Mouse (Mus musculus) urinary bladder, adult 2 months (tissue): ENCODE data around the gene Opcml. TPM values are rescaled to one million over a fixed set of nuclear protein-coding genes. Genes with fewer than 3 reads are reported as not detected.

Experiments
- DNase-seq: peaks from one replicate; pipeline ENCODE4 v3.0.0; 2022; ENCODE audit warnings: low spot score
- polyA plus RNA-seq: library from polyadenylated mRNA; depleted of rRNA; stranded (reverse); fragments of >200 nt; gene quantifications from 2 replicates; pipeline ENCODE4 v1.2.3, GENCODE M21; 2012

Opcml gene
- polyA plus RNA-seq, 1 experiment = 1.4 TPM

DNA sequence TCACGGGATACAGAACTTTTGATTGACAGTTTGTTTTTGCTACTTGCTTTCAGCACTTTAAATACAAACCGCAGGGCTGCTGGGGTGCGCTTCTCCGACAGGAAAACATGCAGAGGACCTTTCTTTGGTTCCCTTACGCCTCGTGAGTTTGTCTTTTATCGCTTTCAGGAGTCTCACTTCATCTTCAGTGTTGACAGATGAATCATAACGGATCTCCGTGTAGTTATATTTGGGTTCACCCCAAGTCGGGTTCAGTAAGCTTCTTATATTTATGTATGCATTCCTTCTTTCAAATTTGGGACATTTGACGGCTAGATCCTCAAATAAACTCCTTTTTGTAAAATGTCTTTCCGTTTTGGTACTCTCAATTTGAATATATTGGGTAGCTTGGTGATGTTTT, 632.8 kb downstream of the Opcml start:
- no peak for DNase-seq

- DNase-seq = no peak
These were observed 641.6 kb downstream of the Opcml start for GRCm38 (mm10) chr9:28432159-28432558.

DNA sequence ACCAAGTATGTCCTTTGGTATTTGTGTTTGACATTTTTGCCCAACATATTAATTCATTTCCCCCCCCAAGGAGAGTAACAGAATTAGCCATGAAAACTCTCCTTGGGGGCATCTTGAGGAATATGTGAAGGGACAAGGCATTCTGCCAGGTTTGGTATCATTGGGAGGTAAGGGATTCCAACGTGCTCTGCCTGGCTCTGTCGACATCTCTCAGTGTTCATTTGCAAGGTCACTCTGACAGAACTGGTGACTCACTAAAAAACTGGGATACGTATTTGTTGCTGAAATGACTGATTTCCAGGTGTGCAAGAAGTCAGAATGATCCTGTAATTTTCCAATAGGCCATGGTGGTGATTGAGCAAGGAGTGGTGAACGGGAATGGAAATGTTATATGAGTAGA, 648.2 kb downstream of the Opcml start:
- no peak for DNase-seq

DNA sequence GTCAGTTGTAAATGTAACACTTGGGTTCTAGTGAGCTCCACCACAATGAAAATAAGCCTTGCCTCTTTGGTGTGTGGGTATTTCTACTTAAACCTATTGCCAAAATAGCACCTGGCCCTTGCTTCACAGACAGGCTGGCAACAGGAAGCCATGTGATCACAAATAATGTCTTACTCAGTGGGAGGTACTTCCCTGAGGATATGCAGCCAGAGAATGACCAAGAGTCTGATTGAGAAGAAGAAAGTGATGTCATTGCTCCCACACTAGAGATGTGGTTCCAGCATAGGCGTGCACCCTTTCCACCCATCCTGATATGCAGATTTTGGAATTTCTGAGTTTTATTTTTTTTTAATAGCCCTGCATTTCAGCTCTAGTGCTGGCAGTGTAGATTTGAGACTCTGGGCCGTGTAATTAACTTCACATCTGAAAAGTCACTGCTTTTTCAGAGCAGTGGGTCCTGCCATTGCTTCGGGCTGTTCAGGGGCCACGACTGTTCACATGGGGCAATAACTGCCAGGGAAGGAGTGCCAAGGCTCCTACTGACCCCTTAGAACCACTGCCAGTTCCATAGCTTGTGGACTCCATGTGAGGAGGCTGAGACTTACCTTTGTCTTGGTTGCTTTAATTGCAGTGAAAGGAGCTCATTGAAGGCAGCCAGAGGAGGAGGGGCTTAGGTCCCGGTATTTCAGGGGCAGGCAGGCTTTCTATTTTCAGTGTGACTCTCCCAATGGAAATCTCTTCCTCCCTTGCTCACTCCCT, 649.0 kb downstream of the Opcml start:
- DNase-seq = no peak

- DNase-seq = no peak
These were observed 649.7 kb downstream of the Opcml start for GRCm38 (mm10) chr9:28440192-28440795.

DNA sequence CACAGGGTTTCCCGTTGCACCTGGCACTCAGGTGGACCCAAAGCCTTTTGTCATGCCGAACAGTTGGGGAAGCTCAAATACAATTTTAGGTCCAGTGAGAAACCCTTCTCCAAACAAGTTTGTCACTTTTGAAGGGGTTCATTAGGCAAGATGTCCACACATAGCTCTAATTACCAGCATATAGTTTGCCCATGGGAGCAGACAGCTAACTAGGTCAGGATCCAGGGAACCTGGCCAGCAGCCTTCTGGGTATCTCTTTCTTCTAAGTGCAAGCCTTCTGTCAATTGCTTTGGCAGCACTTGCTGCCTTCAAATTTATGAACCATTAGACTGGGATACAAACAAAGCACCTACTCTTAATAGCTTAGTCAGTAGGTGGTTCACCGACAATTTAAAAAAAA, 653.9 kb downstream of the Opcml start:
- no peak for DNase-seq

- no peak for DNase-seq
These were observed 654.4 kb downstream of the Opcml start for GRCm38 (mm10) chr9:28444972-28445371.

DNA sequence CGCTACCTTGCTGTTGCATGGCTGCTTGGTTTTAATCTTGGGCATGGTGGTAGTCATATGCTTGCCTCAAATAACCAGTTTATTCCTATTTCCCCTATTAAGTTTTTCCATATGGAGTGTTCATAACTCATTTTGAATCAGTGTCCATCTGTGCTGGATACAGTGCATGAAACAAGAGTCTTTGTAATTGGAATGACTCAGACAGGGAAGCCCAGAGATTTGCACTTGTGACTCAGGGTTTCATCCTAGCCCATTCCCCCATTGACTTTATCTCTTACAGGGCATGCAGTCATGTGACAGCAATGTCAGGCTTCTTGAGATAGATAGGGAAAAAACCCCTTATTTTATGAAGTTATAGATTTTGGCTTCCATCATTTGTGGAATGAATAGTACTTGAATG, 655.3 kb downstream of the Opcml start:
- no peak for DNase-seq

DNA sequence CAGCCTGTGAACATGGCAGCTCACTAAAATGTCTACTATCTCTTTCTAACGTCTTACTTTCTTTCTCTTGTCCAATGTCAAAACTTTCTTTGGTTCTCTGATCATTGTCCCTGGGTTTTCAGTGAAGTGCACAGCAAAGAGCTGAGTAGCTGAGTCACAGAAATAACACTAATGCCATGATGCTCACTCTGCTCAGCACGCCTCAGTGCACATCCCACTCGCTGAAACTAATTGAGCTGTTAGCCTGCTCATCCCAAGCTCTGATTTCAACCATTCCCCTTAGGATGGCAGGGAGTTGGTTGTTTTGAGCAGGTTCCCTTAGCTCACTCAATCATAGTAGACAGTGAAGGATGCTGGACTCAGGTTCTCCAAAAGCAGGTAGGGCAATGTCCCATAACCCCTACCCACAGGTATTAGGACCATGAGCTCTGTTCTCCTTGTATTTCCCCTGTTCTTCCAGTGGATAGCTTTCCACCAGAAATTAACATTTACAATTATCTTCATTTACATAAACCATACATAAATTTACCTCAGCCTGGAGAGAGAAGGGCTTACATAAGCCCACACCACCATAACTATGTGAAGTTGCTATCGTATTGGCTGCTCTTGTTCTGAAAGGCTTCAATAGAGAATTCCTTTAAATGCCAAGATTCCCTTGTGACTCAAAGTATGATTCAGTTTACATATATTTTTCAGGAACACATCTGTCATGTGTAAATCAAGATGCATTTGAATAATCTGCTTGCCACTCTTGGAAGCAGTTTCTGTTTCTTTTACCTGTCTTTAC, 655.9 kb downstream of the Opcml start:
- DNase-seq = no peak

- no peak for DNase-seq
These were observed 661.9 kb downstream of the Opcml start for GRCm38 (mm10) chr9:28452509-28452908.

DNA sequence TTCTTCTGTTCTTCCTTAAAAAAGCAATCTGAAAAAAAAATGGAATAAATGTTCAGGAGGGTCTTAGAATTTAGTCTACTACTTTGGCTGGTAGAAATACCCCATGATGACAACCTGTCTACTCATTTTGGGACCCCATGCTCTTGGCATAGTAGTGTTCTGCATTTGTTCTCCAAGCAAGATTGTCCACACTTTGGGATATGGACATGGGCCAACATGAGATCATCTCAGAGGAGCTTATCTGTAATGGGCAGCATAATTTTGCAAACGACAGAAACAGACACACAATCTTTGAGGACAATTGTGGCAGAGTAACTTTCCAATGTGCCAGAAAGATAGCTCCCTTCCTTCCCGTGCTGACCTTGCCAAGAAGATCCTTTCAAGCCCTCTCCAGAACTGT, 662.5 kb downstream of the Opcml start:
- DNase-seq = no peak

GRCm38 (mm10) chr9:28457982-28458770, 667.6 kb downstream of the Opcml start:
- DNase-seq = no peak

DNA sequence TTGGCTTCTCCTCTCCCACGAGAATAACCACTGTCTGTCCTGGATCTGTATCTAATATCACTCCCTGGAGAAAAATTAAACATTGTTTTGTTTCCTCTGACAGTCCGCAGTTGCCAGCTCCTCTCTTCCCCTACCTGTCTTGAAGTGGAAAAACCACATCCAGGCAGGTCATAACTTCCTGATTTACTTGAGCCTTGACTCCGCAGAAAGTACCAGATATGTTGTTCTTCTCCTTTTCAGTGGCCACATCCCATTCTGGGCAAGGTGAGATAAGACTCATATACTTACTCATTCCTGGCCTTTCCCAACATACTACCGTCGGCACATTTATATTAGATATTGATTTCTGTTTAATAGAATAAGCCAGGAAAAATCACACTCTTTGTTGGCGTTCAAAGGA, 673.0 kb downstream of the Opcml start:
- no peak for DNase-seq

GRCm38 (mm10) chr9:28469419-28469818, 678.8 kb downstream of the Opcml start:
- no peak for DNase-seq

- no peak for DNase-seq
These were observed 680.9 kb downstream of the Opcml start for GRCm38 (mm10) chr9:28471501-28471900.

- no peak for DNase-seq
These were observed 684.0 kb downstream of the Opcml start for GRCm38 (mm10) chr9:28474586-28474985.

DNA sequence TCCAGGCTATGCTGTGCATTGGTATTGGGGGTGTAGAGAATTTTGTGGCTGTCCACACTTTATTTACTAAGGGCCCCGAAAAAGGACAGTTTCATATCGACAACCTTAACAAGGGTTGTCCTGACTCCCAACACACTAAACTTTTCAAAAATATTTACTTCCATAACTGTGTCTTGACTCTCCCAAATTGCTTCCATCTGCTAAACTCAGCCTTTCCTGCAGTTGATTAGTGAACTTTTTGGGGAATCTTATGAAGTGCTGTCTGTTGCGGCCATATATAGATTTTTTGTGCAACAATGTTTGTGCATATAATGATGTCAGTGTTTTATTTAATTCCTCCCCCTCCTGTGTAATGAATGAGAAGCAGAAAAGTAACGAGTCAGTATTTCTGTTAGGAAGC, 690.7 kb downstream of the Opcml start:
- no peak for DNase-seq

DNA sequence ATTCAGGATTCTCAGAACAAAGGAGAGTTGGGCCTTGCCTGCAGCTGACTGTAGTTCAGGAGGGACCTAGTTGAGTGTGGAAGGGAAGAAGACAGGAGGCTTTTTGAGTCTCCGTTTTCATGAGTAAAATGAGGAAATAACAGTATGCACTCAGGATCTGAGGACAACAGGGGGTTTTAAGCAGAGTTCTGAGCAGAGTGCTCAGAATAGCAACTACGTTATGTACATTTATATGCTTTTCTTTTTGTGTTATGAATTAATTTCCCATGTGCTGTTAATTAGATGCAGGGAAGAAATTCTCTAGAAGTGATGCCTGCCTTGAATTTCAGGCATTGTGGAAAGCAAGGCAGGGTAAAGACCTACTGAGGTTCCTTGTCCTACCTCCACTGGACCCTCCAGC, 697.9 kb downstream of the Opcml start:
- no peak for DNase-seq

GRCm38 (mm10) chr9:28489828-28490227, 699.3 kb downstream of the Opcml start:
- no peak for DNase-seq

DNA sequence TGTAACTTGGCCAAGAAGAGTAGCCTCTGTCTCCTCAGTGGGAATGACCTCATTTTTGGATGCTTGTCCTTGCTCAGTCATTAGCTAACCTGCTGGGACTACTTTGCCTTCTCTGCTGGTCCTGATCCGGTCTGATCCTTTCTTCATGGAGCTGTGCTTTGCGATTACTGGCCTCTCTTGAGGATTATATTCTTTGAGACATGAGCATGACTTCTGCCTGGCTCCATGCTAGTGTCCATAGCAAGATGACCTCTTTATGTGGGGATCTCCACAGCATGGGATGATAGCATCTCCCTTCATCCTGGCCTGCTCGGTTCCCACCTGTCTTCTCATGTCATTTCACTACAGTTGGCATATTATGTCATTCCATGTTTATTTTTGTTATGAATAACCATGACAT, 699.8 kb downstream of the Opcml start:
- no peak for DNase-seq

GRCm38 (mm10) chr9:28499841-28500794, 709.5 kb downstream of the Opcml start:
- DNase-seq = no peak
